Mouse (Mus musculus) MEL (cell line): ENCODE results near the gene Ccdc142.

Source experiments
- CTCF ChIP-seq, 3 experiments: IDR thresholded peaks in 2 of 3; conservative IDR thresholded peaks in 1 of 3; 2 replicates each; pipeline ENCODE4 v1.5.1; 2011 to 2012; ENCODE audit warnings: low read length in 3 of 3, low read depth in 2 of 3, mild to moderate bottlenecking in 2 of 3, improper control_type of control experiment in 1 of 3, inconsistent platforms in 1 of 3, mixed read lengths in 1 of 3, moderate library complexity in 1 of 3; ENCODE audit not compliant: control insufficient read depth in 1 of 3, insufficient read depth in 1 of 3, poor library complexity in 1 of 3, severe bottlenecking in 1 of 3
- E2F4 ChIP-seq: IDR thresholded peaks from 2 replicates; pipeline ENCODE4 v1.6.1; 2011; ENCODE audit warnings: low read depth, low read length, improper control_type of control experiment, borderline replicate concordance
- EP300 ChIP-seq, 2 experiments: IDR thresholded peaks; 2 replicates each; pipeline ENCODE4 v1.6.1; 2011; ENCODE audit warnings: improper control_type of control experiment in 2 of 2, low read length in 2 of 2, low read depth in 1 of 2, mild to moderate bottlenecking in 1 of 2
- GATA1 ChIP-seq: IDR thresholded peaks from 2 replicates; pipeline ENCODE4 v1.6.1; 2011; ENCODE audit warnings: low read depth, low read length, improper control_type of control experiment
- HCFC1 ChIP-seq: IDR thresholded peaks from 2 replicates; pipeline ENCODE4 v1.6.1; 2012; ENCODE audit warnings: low read depth, mild to moderate bottlenecking, inconsistent platforms, low read length, improper control_type of control experiment, moderate library complexity
- MAX ChIP-seq: IDR thresholded peaks from 2 replicates; pipeline ENCODE4 v1.6.1; 2011; ENCODE audit warnings: low read length, improper control_type of control experiment
- MXI1 ChIP-seq: IDR thresholded peaks from 2 replicates; pipeline ENCODE4 v1.6.1; 2011; ENCODE audit warnings: mild to moderate bottlenecking, low read depth, low read length, improper control_type of control experiment
- MYB ChIP-seq: IDR thresholded peaks from 2 replicates; pipeline ENCODE4 v1.6.1; 2011; ENCODE audit warnings: mild to moderate bottlenecking, low read depth, low read length, improper control_type of control experiment
- TAL1 ChIP-seq: IDR thresholded peaks from 2 replicates; pipeline ENCODE4 v1.6.1; 2012; ENCODE audit warnings: mild to moderate bottlenecking, inconsistent platforms, low read length, moderate library complexity, mixed read lengths
- TBP ChIP-seq: IDR thresholded peaks from 2 replicates; pipeline ENCODE4 v1.8.0; 2011; ENCODE audit warnings: low read depth, low read length, improper control_type of control experiment
- TCF12 ChIP-seq: IDR thresholded peaks from 2 replicates; pipeline ENCODE4 v1.6.1; 2014; ENCODE audit warnings: low read depth, mild to moderate bottlenecking, inconsistent platforms, low read length, improper control_type of control experiment, moderate library complexity
- ZKSCAN1 ChIP-seq: IDR thresholded peaks from 2 replicates; pipeline ENCODE4 v1.6.1; 2012; ENCODE audit warnings: low read depth, mild to moderate bottlenecking, inconsistent platforms, low read length, improper control_type of control experiment, moderate library complexity

- TF ChIP-seq HCFC1 (no peak), MYB (no peak), ZKSCAN1 (no peak), MAX (no peak), TAL1 (no peak), CTCF (IDR thresholded peaks at IDR 0.05 in 2 of 3, conservative IDR thresholded peaks at IDR 0.05 in 1 of 3; ENCODE audit: control insufficient read depth in 1 of 3, insufficient read depth in 1 of 3, low read depth in 2 of 3, low read length in 3 of 3, poor library complexity in 1 of 3, severe bottlenecking in 1 of 3) (no peak), MXI1 (no peak), EP300 (IDR thresholded peaks at IDR 0.05; ENCODE audit: low read depth in 1 of 2, low read length in 2 of 2) (no peak), TCF12 (no peak), E2F4 (no peak), GATA1 (no peak), TBP (no peak)
Measured at GRCm38 (mm10) chr6:83070247-83070310, 31.3 kb upstream of the Ccdc142 start, which contains the start of gene Tlx2.
